Mouse (Mus musculus) liver, embryonic 14 days (tissue): Measurements from ENCODE around the gene Rsph6a. TPM values are rescaled to one million over a fixed set of nuclear protein-coding genes. Genes with fewer than 3 reads are reported as not detected.

Experiments
- polyA plus RNA-seq: library from polyadenylated mRNA; depleted of rRNA; stranded (reverse); fragments of >200 nt; gene quantifications from 2 replicates; pipeline ENCODE4 v1.2.3, GENCODE M21; 2012; rRNA removed

The Rsph6a gene
- polyA plus RNA-seq, result not detected in 2 replicates

GRCm38 (mm10) chr7:19054047-19054776, at the start of gene Rsph6a:
Rsph6a (plus strand) TSS chr7:19054690.

GRCm38 (mm10) chr7:19023357-19023814, 31.1 kb upstream of the Rsph6a start, which contains the start of gene Foxa3:
Foxa3 (minus strand) TSS chr7:19023538.

DNA sequence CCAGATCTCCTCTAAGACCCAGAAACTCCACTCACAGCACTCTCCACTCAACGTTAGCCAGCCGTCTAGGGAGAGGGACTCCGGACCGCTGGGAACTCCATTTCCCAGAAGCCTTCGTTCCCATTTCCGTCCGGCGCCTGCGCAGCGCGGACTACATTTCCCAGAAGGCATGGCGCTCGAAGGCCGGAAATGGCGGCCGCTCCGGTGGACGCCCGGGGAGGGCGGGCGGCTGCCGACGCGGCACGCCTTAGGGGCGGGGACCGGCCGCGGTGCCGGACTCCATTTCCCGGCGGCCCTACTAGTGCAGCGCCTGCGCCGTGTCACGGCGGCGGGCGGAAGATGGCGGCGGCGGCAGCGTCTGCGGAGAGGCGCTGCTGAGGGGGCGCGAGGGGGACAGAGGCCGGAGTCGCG, 30.4 kb upstream of the Rsph6a start, which contains the start of gene Sympk:
Gene Sympk, plus strand, starts transcription at position 282 of the 411 bp plus-strand sequence.

GRCm38 (mm10) chr7:19075723-19076585, 21.5 kb downstream of the Rsph6a start, which contains the start of gene Dmwd:
Dmwd (plus strand) TSS chr7:19076227.

GRCm38 (mm10) chr7:19083701-19084100, 29.2 kb downstream of the Rsph6a start, which contains the start of gene Dmpk:
Dmpk (plus strand) TSS chr7:19083849.

GRCm38 (mm10) chr7:19094471-19094825, 40.0 kb downstream of the Rsph6a start, which contains the start of gene Six5:
Six5 (plus strand) TSS chr7:19094594.

GRCm38 (mm10) chr7:19118028-19118771, 63.7 kb downstream of the Rsph6a start, which contains the start of gene Gm4969:
Gm4969 (minus strand) TSS chr7:19118368.

GRCm38 (mm10) chr7:19119631-19120429, 65.3 kb downstream of the Rsph6a start, which contains the start of gene Fbxo46:
Fbxo46 (plus strand) TSS chr7:19119859.

Other genes starting within 250 kb of the Rsph6a start
- 0.02 and 0.06 TPM in 2 replicates for gene Psg17, start 233.1 kb upstream of the Rsph6a start, polyA plus RNA-seq
- gene Mill2, start 214.7 kb upstream of the Rsph6a start, polyA plus RNA-seq, result 0.19 and 0.20 TPM in 2 replicates
- gene Pglyrp1, start 183.4 kb upstream of the Rsph6a start, polyA plus RNA-seq, result 7.8 and 13.9 TPM in 2 replicates
- 9.2 and 9.6 TPM in 2 replicates for gene Ccdc61, start 144.3 kb upstream of the Rsph6a start, polyA plus RNA-seq
- 0.10 and 0.13 TPM in 2 replicates for gene Nova2, start 128.8 kb upstream of the Rsph6a start, polyA plus RNA-seq
- not detected in 2 replicates for gene Nanos2, start 67.3 kb upstream of the Rsph6a start, polyA plus RNA-seq
- 0.16 and 0.21 TPM in 2 replicates for gene Mypop, start 63.4 kb upstream of the Rsph6a start, polyA plus RNA-seq
- gene Irf2bp1, start 50.6 kb upstream of the Rsph6a start, polyA plus RNA-seq, result 6.5 and 6.7 TPM in 2 replicates
- 11.8 and 13.7 TPM in 2 replicates for gene Foxa3, start 31.2 kb upstream of the Rsph6a start, polyA plus RNA-seq
- gene Sympk, start 30.3 kb upstream of the Rsph6a start, polyA plus RNA-seq, result 22.5 and 27.5 TPM in 2 replicates
- 15.6 and 16.4 TPM in 2 replicates for gene Dmwd, start 21.5 kb downstream of the Rsph6a start, polyA plus RNA-seq
- gene Dmpk, start 29.2 kb downstream of the Rsph6a start, polyA plus RNA-seq, result 14.9 and 19.8 TPM in 2 replicates
- gene Six5, start 39.9 kb downstream of the Rsph6a start, polyA plus RNA-seq, result 2.7 and 2.9 TPM in 2 replicates
- gene Gm4969, start 63.7 kb downstream of the Rsph6a start, polyA plus RNA-seq, result 0.15 and 0.22 TPM in 2 replicates
- gene Fbxo46, start 65.2 kb downstream of the Rsph6a start, polyA plus RNA-seq, result 2.0 and 2.3 TPM in 2 replicates
- gene Qpctl, start 94.6 kb downstream of the Rsph6a start, polyA plus RNA-seq, result 2.0 and 2.1 TPM in 2 replicates
- gene Snrpd2, start 95.0 kb downstream of the Rsph6a start, polyA plus RNA-seq, result 71.6 and 72.1 TPM in 2 replicates
- 0.14 and 0.16 TPM in 2 replicates for gene Gipr, start 111.4 kb downstream of the Rsph6a start, polyA plus RNA-seq
- gene Eml2, start 121.7 kb downstream of the Rsph6a start, polyA plus RNA-seq, result 6.7 and 7.0 TPM in 2 replicates
- gene Gpr4, start 157.8 kb downstream of the Rsph6a start, polyA plus RNA-seq, result 0.33 TPM in 2 replicates
- gene Opa3, start 173.6 kb downstream of the Rsph6a start, polyA plus RNA-seq, result 8.3 and 8.6 TPM in 2 replicates
- 35.5 and 39.5 TPM in 2 replicates for gene Vasp, start 217.1 kb downstream of the Rsph6a start, polyA plus RNA-seq
- 0.03 TPM in 1 of 2 replicates, not detected in the other for gene Ppm1n, start 225.4 kb downstream of the Rsph6a start, polyA plus RNA-seq
- 2.9 and 3.9 TPM in 2 replicates for gene Rtn2, start 227.9 kb downstream of the Rsph6a start, polyA plus RNA-seq